In the genomic region with DNA sequence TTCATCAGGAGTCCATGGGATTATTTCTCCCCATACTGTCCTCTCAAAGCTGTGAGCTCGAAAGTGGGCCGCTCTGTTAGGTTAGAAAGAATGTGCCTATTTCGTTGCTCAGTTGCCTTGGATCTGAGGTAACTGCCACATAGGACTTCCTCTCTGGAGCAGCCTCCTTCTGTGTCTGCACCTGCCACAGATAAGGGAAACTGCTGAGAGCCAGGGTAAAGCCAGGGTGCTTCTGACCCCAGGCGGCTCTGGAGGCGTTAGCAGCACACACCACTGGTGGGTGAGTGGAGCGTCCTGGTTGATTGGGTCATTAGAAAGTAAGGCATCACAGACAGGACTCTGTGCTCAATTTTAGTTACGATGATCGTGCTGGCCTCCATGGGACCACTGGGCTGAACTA, we compare ENCODE assay signal across 17 mouse cellular contexts.
DNase-seq lines count a peak whose midpoint lies in the region; ATAC-seq and TF ChIP-seq lines count a peak whose summit lies in the region.
"Had no signal": no experiment of that assay in that cellular context is flagged by ENCODE, and none has a peak within 500 bp of the region (broad histone marks: within the 10 kb centered on the region; RNA-seq: fewer than 3 reads in every experiment).

No protein-coding gene starts in this region.

- H3K36me3 ChIP-seq in hindbrain, embryonic 10.5 days: 0 out of 2 replicates have a peak, but pooled peaks cover 4% of the 10 kb centered on the region
- peaks cover 4% of the 10 kb centered on the region; the same call in 1 of the 2 replicates for H3K36me3 ChIP-seq in hindbrain, embryonic 16.5 days (ENCODE audit: control insufficient read depth, insufficient read depth, low read length)
- H3K36me3 ChIP-seq in stomach, postnatal 0 days (ENCODE audit: control insufficient read depth, insufficient read depth, low read length): no peaks in the 10 kb centered on the region
- H3K36me3 ChIP-seq: G1E; intestine, embryonic 15.5 days had no signal

- no peak for TF ChIP-seq EP300 in stomach, postnatal 0 days (optimal IDR thresholded peaks at IDR 0.05)

- no peaks in the 10 kb centered on the region; the same call in 1 of the 2 replicates for H3K27me3 ChIP-seq in hindbrain, embryonic 10.5 days (ENCODE audit: insufficient read depth, poor library complexity, severe bottlenecking)
- H3K27me3 ChIP-seq in hindbrain, embryonic 16.5 days (replicated peaks; ENCODE audit: control insufficient read depth, insufficient read depth, low read length): no peaks in the 10 kb centered on the region
- no peaks in the 10 kb centered on the region for H3K27me3 ChIP-seq in stomach, postnatal 0 days (ENCODE audit: control insufficient read depth, insufficient read depth, low read length)
- H3K27me3 ChIP-seq: CH12.LX; forebrain, embryonic 13.5 days; intestine, embryonic 15.5 days; Patski had no signal

- peaks cover 26% of the 10 kb centered on the region for H3K4me1 ChIP-seq in hindbrain, embryonic 10.5 days (replicated peaks)
- peaks cover 17% of the 10 kb centered on the region for H3K4me1 ChIP-seq in hindbrain, embryonic 16.5 days (ENCODE audit: control insufficient read depth, insufficient read depth, low read depth, low read length)
- no peaks in the 10 kb centered on the region for H3K4me1 ChIP-seq in stomach, postnatal 0 days (replicated peaks; ENCODE audit: control insufficient read depth, insufficient read depth)
- H3K4me1 ChIP-seq: intestine, embryonic 15.5 days had no signal

- H3K27ac ChIP-seq in hindbrain, embryonic 10.5 days: 0 out of 2 replicates have a peak overlapping the region, but pooled peaks have one; percentile 30
- no peak overlapping the region for H3K27ac ChIP-seq in hindbrain, embryonic 16.5 days (ENCODE audit: low read depth, low read length)
- no peak overlapping the region for H3K27ac ChIP-seq in stomach, postnatal 0 days (replicated peaks)
- H3K27ac ChIP-seq: forebrain, embryonic 13.5 days; gastrocnemius, adult 2 months; intestine, embryonic 15.5 days had no signal

- no peak overlapping the region for H3K4me3 ChIP-seq in hindbrain, embryonic 10.5 days
- no peak overlapping the region for H3K4me3 ChIP-seq in hindbrain, embryonic 16.5 days (ENCODE audit: low read length)
- no peak overlapping the region for H3K4me3 ChIP-seq in stomach, postnatal 0 days (ENCODE audit: low read depth, low read length)
- H3K4me3 ChIP-seq: forebrain, embryonic 13.5 days; gastrocnemius, adult 2 months; intestine, embryonic 15.5 days had no signal

- no peak overlapping the region for H3K4me2 ChIP-seq in hindbrain, embryonic 16.5 days (ENCODE audit: low read length)
- no peak overlapping the region for H3K4me2 ChIP-seq in stomach, postnatal 0 days (replicated peaks; ENCODE audit: low read depth)
- H3K4me2 ChIP-seq: forebrain, embryonic 13.5 days; heart, embryonic 11.5 days; intestine, embryonic 15.5 days had no signal

- no peak for TF ChIP-seq CTCF in stomach, postnatal 0 days (IDR thresholded peaks at IDR 0.05; ENCODE audit: low read depth)

- H3K9me3 ChIP-seq in hindbrain, embryonic 10.5 days: peaks cover 7% of the 10 kb centered on the region; the same call in 1 of the 2 replicates
- no peaks in the 10 kb centered on the region for H3K9me3 ChIP-seq in hindbrain, embryonic 16.5 days (ENCODE audit: control insufficient read depth, low read length)
- no peaks in the 10 kb centered on the region for H3K9me3 ChIP-seq in stomach, postnatal 0 days (ENCODE audit: control insufficient read depth, low read length)
- H3K9me3 ChIP-seq: intestine, embryonic 15.5 days had no signal

- no peak for DNase-seq in hindbrain, embryonic 10.5 days (ENCODE audit: low spot score)
- peak; percentile 49 for DNase-seq in cerebellum, adult 11 months
- DNase-seq in cerebellum, adult 8-10 months: peak; percentile 61
- peak; percentile 47 to 60 for DNase-seq in cerebellum, postnatal 36 days
- no peak for DNase-seq in ovary, postnatal 36 days (ENCODE audit: low spot score)
- no peak for DNase-seq in stomach, postnatal 0 days (ENCODE audit: low spot score)
- DNase-seq: gastrocnemius, adult 2 months; kidney, adult 8-10 months; kidney, postnatal 10 days; lung, postnatal 4 days had no signal

- WGBS in hindbrain, embryonic 10.5 days: 87% methylated on average over 8 of the region's 8 CpGs
- WGBS in hindbrain, embryonic 16.5 days: 66% methylated on average over 8 of the region's 8 CpGs
- 77% methylated on average over 8 of the region's 8 CpGs for WGBS in stomach, postnatal 0 days

- ATAC-seq in hindbrain, embryonic 16.5 days: no peak
- no peak for ATAC-seq in stomach, postnatal 0 days (ENCODE audit: low FRiP score, low TSS enrichment)
- ATAC-seq: forebrain, embryonic 13.5 days; intestine, embryonic 15.5 days; Patski had no signal

- H3K9ac ChIP-seq in hindbrain, embryonic 16.5 days (ENCODE audit: low read depth, low read length): no peak overlapping the region
- H3K9ac ChIP-seq in stomach, postnatal 0 days (ENCODE audit: low read length): no peak overlapping the region
- H3K9ac ChIP-seq: forebrain, embryonic 13.5 days; intestine, embryonic 15.5 days had no signal

Comparison
In these comparisons a context has a peak if more than half of its experiments do, and no peak if none do; other contexts are left out.
1. DNase-seq: peak in cerebellum, adult 11 months (single experiment), cerebellum, adult 8-10 months (single experiment) and cerebellum, postnatal 36 days (2 of 2); none in hindbrain, embryonic 10.5 days (single experiment), ovary, postnatal 36 days (single experiment) and stomach, postnatal 0 days (single experiment).